Mouse (Mus musculus) MEL (cell line): ENCODE results near the gene Sost. TPM values are rescaled to one million over a fixed set of nuclear protein-coding genes. Genes with fewer than 3 reads are reported as not detected.

ENCODE experiments used
- DNase-seq: peaks from one replicate; pipeline ENCODE4 v3.0.0; 2011; ENCODE audit warnings: low read depth, low spot score
- H3K27ac ChIP-seq: 2 replicates; pipeline ENCODE4 v1.5.1; 2012; ENCODE audit warnings: low read depth, mild to moderate bottlenecking, control low read depth, low read length, moderate library complexity; ENCODE audit not compliant: control insufficient read depth
- H3K27me3 ChIP-seq, 2 experiments: fragments of 150-350 bp in 1 of 2; sonication (generic) in 1 of 2; 2 replicates each; pipeline ENCODE4 v1.6.1; 2012; ENCODE audit warnings: low read length in 2 of 2, mild to moderate bottlenecking in 2 of 2, improper control_type of control experiment in 1 of 2, moderate library complexity in 1 of 2; ENCODE audit not compliant: insufficient read depth in 2 of 2, control insufficient read depth in 1 of 2
- H3K36me3 ChIP-seq, 2 experiments: 2 replicates each; pipeline ENCODE4 v1.6.1; 2012 to 2014; ENCODE audit warnings: low read length in 2 of 2, improper control_type of control experiment in 1 of 2, inconsistent platforms in 1 of 2, mild to moderate bottlenecking in 1 of 2; ENCODE audit not compliant: insufficient read depth in 2 of 2, control insufficient read depth in 1 of 2
- H3K4me1 ChIP-seq, 2 experiments: fragments of 150-350 bp in 1 of 2; sonication (generic) in 1 of 2; 2 replicates each; pipeline ENCODE4 v1.6.1; 2012; ENCODE audit warnings: low read length in 2 of 2, improper control_type of control experiment in 1 of 2, mild to moderate bottlenecking in 1 of 2; ENCODE audit not compliant: insufficient read depth in 2 of 2, control insufficient read depth in 1 of 2
- H3K4me3 ChIP-seq, 2 experiments: fragments of 150-350 bp in 1 of 2; sonication (generic) in 1 of 2; 2 replicates each; pipeline ENCODE4 v1.5.1; 2012; ENCODE audit warnings: low read depth in 2 of 2, low read length in 2 of 2, mild to moderate bottlenecking in 2 of 2, moderate library complexity in 2 of 2, control low read depth in 1 of 2, improper control_type of control experiment in 1 of 2; ENCODE audit not compliant: control insufficient read depth in 1 of 2, insufficient read depth in 1 of 2
- H3K79me2 ChIP-seq: 2 replicates; pipeline ENCODE4 v1.6.1; 2012; ENCODE audit warnings: mild to moderate bottlenecking, low read length, moderate library complexity; ENCODE audit not compliant: control insufficient read depth, poor library complexity, insufficient read depth
- H3K9ac ChIP-seq: 2 replicates; pipeline ENCODE4 v1.6.1; 2012; ENCODE audit warnings: low read depth, mild to moderate bottlenecking, control low read depth, low read length, moderate library complexity; ENCODE audit not compliant: control insufficient read depth, poor library complexity, severe bottlenecking
- H3K9me3 ChIP-seq: fragments of 150-350 bp; sonication (generic); replicated peaks from 2 replicates; pipeline ENCODE4 v1.6.1; 2012; ENCODE audit warnings: mild to moderate bottlenecking, low read length, improper control_type of control experiment, moderate library complexity; ENCODE audit not compliant: insufficient read depth
- BHLHE40 ChIP-seq: IDR thresholded peaks from 2 replicates; pipeline ENCODE4 v1.6.1; 2012; ENCODE audit warnings: low read depth, mild to moderate bottlenecking, inconsistent platforms, low read length, improper control_type of control experiment, borderline replicate concordance
- CHD1 ChIP-seq: IDR thresholded peaks from 2 replicates; pipeline ENCODE4 v1.6.1; 2012; ENCODE audit warnings: low read depth, mild to moderate bottlenecking, inconsistent platforms, low read length, improper control_type of control experiment
- CHD2 ChIP-seq: IDR thresholded peaks from 2 replicates; pipeline ENCODE4 v1.6.1; 2011; ENCODE audit warnings: low read length, improper control_type of control experiment
- CTCF ChIP-seq, 3 experiments: IDR thresholded peaks in 2 of 3; conservative IDR thresholded peaks in 1 of 3; 2 replicates each; pipeline ENCODE4 v1.5.1; 2011 to 2012; ENCODE audit warnings: low read length in 3 of 3, low read depth in 2 of 3, mild to moderate bottlenecking in 2 of 3, improper control_type of control experiment in 1 of 3, inconsistent platforms in 1 of 3, mixed read lengths in 1 of 3, moderate library complexity in 1 of 3; ENCODE audit not compliant: control insufficient read depth in 1 of 3, insufficient read depth in 1 of 3, poor library complexity in 1 of 3, severe bottlenecking in 1 of 3
- E2F4 ChIP-seq: IDR thresholded peaks from 2 replicates; pipeline ENCODE4 v1.6.1; 2011; ENCODE audit warnings: low read depth, low read length, improper control_type of control experiment, borderline replicate concordance
- ELF1 ChIP-seq: IDR thresholded peaks from 2 replicates; pipeline ENCODE4 v1.6.1; 2014; ENCODE audit warnings: low read depth, mild to moderate bottlenecking, inconsistent platforms, low read length, improper control_type of control experiment, moderate library complexity
- EP300 ChIP-seq, 2 experiments: IDR thresholded peaks; 2 replicates each; pipeline ENCODE4 v1.6.1; 2011; ENCODE audit warnings: improper control_type of control experiment in 2 of 2, low read length in 2 of 2, low read depth in 1 of 2, mild to moderate bottlenecking in 1 of 2
- ETS1 ChIP-seq: IDR thresholded peaks from 2 replicates; pipeline ENCODE4 v1.6.1; 2012; ENCODE audit warnings: low read depth, mild to moderate bottlenecking, inconsistent platforms, low read length, improper control_type of control experiment, moderate library complexity
- GABPA ChIP-seq: IDR thresholded peaks from 2 replicates; pipeline ENCODE4 v1.6.1; 2012; ENCODE audit warnings: low read depth, mild to moderate bottlenecking, inconsistent platforms, low read length, improper control_type of control experiment, moderate library complexity
- GATA1 ChIP-seq: IDR thresholded peaks from 2 replicates; pipeline ENCODE4 v1.6.1; 2011; ENCODE audit warnings: low read depth, low read length, improper control_type of control experiment
- HCFC1 ChIP-seq: IDR thresholded peaks from 2 replicates; pipeline ENCODE4 v1.6.1; 2012; ENCODE audit warnings: low read depth, mild to moderate bottlenecking, inconsistent platforms, low read length, improper control_type of control experiment, moderate library complexity
- JUND ChIP-seq: IDR thresholded peaks from 2 replicates; pipeline ENCODE4 v1.6.1; 2011; ENCODE audit warnings: low read depth, mild to moderate bottlenecking, improper control_type of control experiment, low read length
- KAT2A ChIP-seq: conservative IDR thresholded peaks from 2 replicates; pipeline ENCODE4 v1.6.1; 2012; ENCODE audit warnings: low read depth, low read length, improper control_type of control experiment, inconsistent platforms
- MAFK ChIP-seq: IDR thresholded peaks from 2 replicates; pipeline ENCODE4 v1.6.1; 2011; ENCODE audit warnings: low read depth, mild to moderate bottlenecking, low read length, improper control_type of control experiment, borderline replicate concordance
- MAX ChIP-seq: IDR thresholded peaks from 2 replicates; pipeline ENCODE4 v1.6.1; 2011; ENCODE audit warnings: low read length, improper control_type of control experiment
- MAZ ChIP-seq: IDR thresholded peaks from 2 replicates; pipeline ENCODE4 v1.6.1; 2012; ENCODE audit warnings: low read depth, mild to moderate bottlenecking, inconsistent platforms, low read length, improper control_type of control experiment
- MEF2A ChIP-seq: IDR thresholded peaks from 2 replicates; pipeline ENCODE4 v1.6.1; 2014; ENCODE audit warnings: low read depth, mild to moderate bottlenecking, inconsistent platforms, low read length, improper control_type of control experiment; ENCODE audit not compliant: poor library complexity, insufficient replicate concordance, severe bottlenecking; ENCODE audit errors: extremely low read depth
- MXI1 ChIP-seq: IDR thresholded peaks from 2 replicates; pipeline ENCODE4 v1.6.1; 2011; ENCODE audit warnings: mild to moderate bottlenecking, low read depth, low read length, improper control_type of control experiment
- MYB ChIP-seq: IDR thresholded peaks from 2 replicates; pipeline ENCODE4 v1.6.1; 2011; ENCODE audit warnings: mild to moderate bottlenecking, low read depth, low read length, improper control_type of control experiment
- MYC ChIP-seq: IDR thresholded peaks from 2 replicates; pipeline ENCODE4 v1.6.1; 2011; ENCODE audit warnings: low read depth, mild to moderate bottlenecking, low read length, improper control_type of control experiment, moderate library complexity
- NELFE ChIP-seq: IDR thresholded peaks from 2 replicates; pipeline ENCODE4 v1.6.1; 2011; ENCODE audit warnings: low read depth, low read length, improper control_type of control experiment
- NRF1 ChIP-seq: IDR thresholded peaks from 2 replicates; pipeline ENCODE4 v1.6.1; 2014; ENCODE audit warnings: low read depth, mild to moderate bottlenecking, inconsistent platforms, low read length, improper control_type of control experiment, moderate library complexity; ENCODE audit not compliant: poor library complexity, insufficient read depth, severe bottlenecking
- POLR2A ChIP-seq, 2 experiments: IDR thresholded peaks; 2 replicates each; pipeline ENCODE4 v1.6.1; 2011 to 2012; ENCODE audit warnings: low read length in 2 of 2, mild to moderate bottlenecking in 2 of 2, control low read depth in 1 of 2, improper control_type of control experiment in 1 of 2, low read depth in 1 of 2, moderate library complexity in 1 of 2; ENCODE audit not compliant: control insufficient read depth in 1 of 2, insufficient read depth in 1 of 2, poor library complexity in 1 of 2
- POLR2AphosphoS2 ChIP-seq: IDR thresholded peaks from 2 replicates; pipeline ENCODE4 v1.6.1; 2011; ENCODE audit warnings: low read length, improper control_type of control experiment
- POLR2AphosphoS5 ChIP-seq: IDR thresholded peaks from 2 replicates; pipeline ENCODE4 v1.6.1; 2012; ENCODE audit warnings: low read depth, borderline replicate concordance, mild to moderate bottlenecking, inconsistent platforms, low read length, moderate library complexity, mixed read lengths
- RAD21 ChIP-seq: IDR thresholded peaks from 2 replicates; pipeline ENCODE4 v1.6.1; 2011; ENCODE audit warnings: mild to moderate bottlenecking, low read depth, low read length, improper control_type of control experiment
- SIN3A ChIP-seq: IDR thresholded peaks from 2 replicates; pipeline ENCODE4 v1.6.1; 2012; ENCODE audit warnings: low read length, improper control_type of control experiment, inconsistent platforms
- SMC3 ChIP-seq: IDR thresholded peaks from 2 replicates; pipeline ENCODE4 v1.6.1; 2011; ENCODE audit warnings: low read depth, low read length, improper control_type of control experiment
- TAL1 ChIP-seq: IDR thresholded peaks from 2 replicates; pipeline ENCODE4 v1.6.1; 2012; ENCODE audit warnings: mild to moderate bottlenecking, inconsistent platforms, low read length, moderate library complexity, mixed read lengths
- TBP ChIP-seq: IDR thresholded peaks from 2 replicates; pipeline ENCODE4 v1.8.0; 2011; ENCODE audit warnings: low read depth, low read length, improper control_type of control experiment
- TCF12 ChIP-seq: IDR thresholded peaks from 2 replicates; pipeline ENCODE4 v1.6.1; 2014; ENCODE audit warnings: low read depth, mild to moderate bottlenecking, inconsistent platforms, low read length, improper control_type of control experiment, moderate library complexity
- UBTF ChIP-seq: IDR thresholded peaks from 2 replicates; pipeline ENCODE4 v1.6.1; 2012; ENCODE audit warnings: low read depth, mild to moderate bottlenecking, inconsistent platforms, low read length, improper control_type of control experiment, moderate library complexity, borderline replicate concordance; ENCODE audit not compliant: insufficient read depth
- USF1 ChIP-seq: IDR thresholded peaks from 2 replicates; pipeline ENCODE4 v1.6.1; 2014; ENCODE audit warnings: low read depth, mild to moderate bottlenecking, inconsistent platforms, low read length, improper control_type of control experiment, moderate library complexity
- USF2 ChIP-seq, 2 experiments: IDR thresholded peaks; 2 replicates each; pipeline ENCODE4 v1.6.1; 2011 to 2012; ENCODE audit warnings: improper control_type of control experiment in 2 of 2, low read length in 2 of 2, borderline replicate concordance in 1 of 2, inconsistent platforms in 1 of 2, low read depth in 1 of 2, mild to moderate bottlenecking in 1 of 2; ENCODE audit not compliant: insufficient read depth in 1 of 2
- ZC3H11A ChIP-seq: IDR thresholded peaks from 2 replicates; pipeline ENCODE4 v1.6.1; 2012; ENCODE audit warnings: low read depth, mild to moderate bottlenecking, inconsistent platforms, low read length, improper control_type of control experiment
- ZKSCAN1 ChIP-seq: IDR thresholded peaks from 2 replicates; pipeline ENCODE4 v1.6.1; 2012; ENCODE audit warnings: low read depth, mild to moderate bottlenecking, inconsistent platforms, low read length, improper control_type of control experiment, moderate library complexity
- ZMIZ1 ChIP-seq: IDR thresholded peaks from 2 replicates; pipeline ENCODE4 v1.6.1; 2012; ENCODE audit warnings: low read depth, mild to moderate bottlenecking, inconsistent platforms, low read length, improper control_type of control experiment, moderate library complexity
- ZNF384 ChIP-seq: IDR thresholded peaks from 2 replicates; pipeline ENCODE4 v1.6.1; 2012; ENCODE audit warnings: low read depth, mild to moderate bottlenecking, inconsistent platforms, low read length, improper control_type of control experiment
- polyA plus RNA-seq, 2 experiments: library from polyadenylated mRNA; stranded (reverse) in 1 of 2; unstranded in 1 of 2; fragments of >175 nt in 1 of 2; fragments of >200 nt in 1 of 2; gene quantifications; 2 replicates each; pipeline versions ENCODE4 v1.2.1 to v1.2.4; 2012; ENCODE audit warnings: low replicate concordance in 2 of 2, low read depth in 1 of 2; ENCODE audit not compliant: insufficient read length in 2 of 2, insufficient read depth in 1 of 2, missing spikeins in 1 of 2
- total RNA-seq: library from RNA; depleted of rRNA; stranded (reverse); fragments of 300-350 nt; gene quantifications from 2 replicates; pipeline ENCODE4 v1.2.3, GENCODE M21; 2012

Gene Sost
- total and polyA plus RNA-seq, 3 experiments: not detected

DNA sequence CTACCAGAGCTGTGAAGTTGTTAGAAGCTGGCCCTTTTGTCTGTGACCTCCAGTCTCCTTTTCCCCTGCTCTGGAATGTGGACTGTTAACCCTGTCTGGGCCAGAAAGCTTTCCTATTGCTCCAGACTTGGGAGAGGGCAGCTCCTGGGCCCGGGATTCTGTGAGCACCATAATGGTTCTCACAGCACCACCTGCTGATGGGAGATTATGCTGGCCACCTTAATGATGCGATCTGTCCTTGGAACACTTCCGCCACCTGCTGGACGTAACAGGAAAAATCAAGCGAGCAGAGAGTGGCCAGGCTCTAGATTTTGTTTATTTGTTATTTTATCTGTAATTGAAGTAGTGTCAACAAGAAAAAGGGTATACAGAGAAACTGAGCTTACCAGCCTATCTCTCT is 2.0 kb upstream of the Sost start:
- Histone ChIP-seq H3K4me3 (no peak overlapping the region), H3K36me3 (no peaks in the 10 kb centered on the region), H3K27me3 (no peaks in the 10 kb centered on the region), H3K9me3 (no peaks in the 10 kb centered on the region), H3K27ac (no peak overlapping the region), H3K79me2 (no peaks in the 10 kb centered on the region), H3K9ac (no peak overlapping the region), H3K4me1 (no peaks in the 10 kb centered on the region)
- peak; percentile 87 for DNase-seq
- TF ChIP-seq POLR2AphosphoS5 (no peak), JUND (0 out of 2 replicates have a peak, but pooled peaks have one; percentile 32), ETS1 (no peak), MAFK (no peak), USF2 (IDR thresholded peaks at IDR 0.05; ENCODE audit: borderline replicate concordance in 1 of 2, insufficient read depth in 1 of 2, low read depth in 1 of 2, low read length in 2 of 2) (no peak), ZNF384 (peak; percentile 45), MAZ (no peak), SMC3 (peak; percentile 100), NELFE (no peak), TBP (peak; percentile 26; the same call in 1 of the 2 replicates), POLR2AphosphoS2 (no peak), BHLHE40 (0 out of 2 replicates have a peak, but pooled peaks have one; percentile 25), TAL1 (no peak), POLR2A (IDR thresholded peaks at IDR 0.05; ENCODE audit: control insufficient read depth in 1 of 2, insufficient read depth in 1 of 2, low read depth in 1 of 2, low read length in 2 of 2, poor library complexity in 1 of 2) (no peak), USF1 (0 out of 2 replicates have a peak, but pooled peaks have one; percentile 5), ZMIZ1 (no peak), MEF2A (no peak), TCF12 (0 out of 2 replicates have a peak, but pooled peaks have one; percentile 50), MXI1 (no peak), ELF1 (0 out of 2 replicates have a peak, but pooled peaks have one; percentile 15), EP300 (IDR thresholded peaks at IDR 0.05; ENCODE audit: low read depth in 1 of 2, low read length in 2 of 2) (no peak), MYB (no peak), GATA1 (0 out of 2 replicates have a peak, but pooled peaks have one; percentile 31), NRF1 (no peak), UBTF (no peak), MYC (no peak), CTCF (IDR thresholded peaks at IDR 0.05 in 2 of 3, conservative IDR thresholded peaks at IDR 0.05 in 1 of 3; ENCODE audit: control insufficient read depth in 1 of 3, insufficient read depth in 1 of 3, low read depth in 2 of 3, low read length in 3 of 3, poor library complexity in 1 of 3, severe bottlenecking in 1 of 3) (peak in 2 of 3 experiments; percentile 82 to 98), HCFC1 (peak; percentile 39; the same call in 1 of the 2 replicates), ZKSCAN1 (no peak), SIN3A (no peak; the same call in 1 of the 2 replicates), CHD1 (no peak), ZC3H11A (peak; percentile 99), KAT2A (no peak), CHD2 (no peak), E2F4 (no peak), RAD21 (peak; percentile 100), MAX (no peak), GABPA (no peak)
